Mouse (Mus musculus): ENCODE data around the gene Cd59b.

DNA sequence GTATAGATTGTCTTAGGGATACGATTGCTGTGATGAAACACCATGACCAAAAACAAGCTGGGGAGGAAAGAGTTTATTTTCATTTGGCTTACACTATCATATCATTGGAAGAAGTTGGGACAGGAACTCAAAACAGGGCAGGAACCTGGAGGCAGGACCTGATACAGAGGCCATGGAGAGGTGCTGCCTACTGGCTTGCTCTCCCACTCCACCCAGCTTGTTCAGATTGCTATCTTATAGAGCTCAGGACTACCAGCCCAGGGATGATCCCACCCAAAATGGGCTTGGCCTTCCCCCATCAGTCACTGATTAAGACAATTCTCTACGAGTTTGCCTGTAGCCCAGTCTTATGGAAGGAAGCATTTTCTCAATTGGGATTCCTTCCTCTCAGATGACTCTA lies 5.5 kb upstream of the Cd59b start:
- TF ChIP-seq CTCF (IDR thresholded peaks at IDR 0.05; ENCODE audit: insufficient read depth, low read depth, low read length) (no peak), POLR2A (IDR thresholded peaks at IDR 0.05; ENCODE audit: insufficient read depth, low read depth, low read length) (no peak)

All from olfactory bulb, adult 2 months (tissue).